Mouse (Mus musculus): ENCODE results near the gene Zfp281. TPM values are rescaled to one million over a fixed set of nuclear protein-coding genes. Genes with fewer than 3 reads are reported as not detected.

The Zfp281 gene
- polyA plus RNA-seq, 1 experiment from 2014 or later: 18.2 TPM

- no peak overlapping the region for H3K4me3 ChIP-seq
- H3K9me3 ChIP-seq (replicated peaks): no peaks in the 10 kb centered on the region
- peaks cover 20% of the 10 kb centered on the region for H3K4me1 ChIP-seq (replicated peaks)
- H3K36me3 ChIP-seq: no peaks in the 10 kb centered on the region
- WGBS: 85% methylated on average over 9 of the region's 9 CpGs
- no peaks in the 10 kb centered on the region for H3K27me3 ChIP-seq (replicated peaks)
- H3K27ac ChIP-seq (ENCODE audit: poor library complexity, severe bottlenecking): no peak overlapping the region
- H3K4me2 ChIP-seq: no peak overlapping the region
- H3K9ac ChIP-seq: no peak overlapping the region
- no peak for ATAC-seq (ENCODE audit: insufficient number of reproducible peaks, low FRiP score)
Observed at GRCm38 (mm10) chr1:136659337-136659736, 34.6 kb downstream of the Zfp281 start.

- no peaks in the 10 kb centered on the region for H3K27me3 ChIP-seq (replicated peaks)
- H3K9ac ChIP-seq: no peak overlapping the region
- no peak overlapping the region for H3K4me3 ChIP-seq
- 64% methylated on average over 9 of the region's 9 CpGs for WGBS
- ATAC-seq (ENCODE audit: insufficient number of reproducible peaks, low FRiP score): no peak
- no peaks in the 10 kb centered on the region for H3K9me3 ChIP-seq (replicated peaks)
- H3K4me2 ChIP-seq: no peak overlapping the region
- no peaks in the 10 kb centered on the region for H3K36me3 ChIP-seq
- no peak overlapping the region for H3K27ac ChIP-seq (ENCODE audit: poor library complexity, severe bottlenecking)
- peaks cover 20% of the 10 kb centered on the region for H3K4me1 ChIP-seq (replicated peaks)
Observed at GRCm38 (mm10) chr1:136659917-136660316, 35.2 kb downstream of the Zfp281 start.

- Histone ChIP-seq H3K9ac (no peak overlapping the region), H3K27ac (ENCODE audit: poor library complexity, severe bottlenecking) (peak overlapping the region; percentile 61), H3K4me2 (peak overlapping the region; percentile 23), H3K27me3 (replicated peaks) (no peaks in the 10 kb centered on the region), H3K36me3 (no peaks in the 10 kb centered on the region), H3K4me3 (no peak overlapping the region), H3K4me1 (replicated peaks) (peaks cover 23% of the 10 kb centered on the region), H3K9me3 (replicated peaks) (no peaks in the 10 kb centered on the region)
- WGBS: 33% methylated on average over 9 of the region's 9 CpGs
- ATAC-seq (ENCODE audit: insufficient number of reproducible peaks, low FRiP score): no peak
Observed at GRCm38 (mm10) chr1:136661511-136661910, 36.8 kb downstream of the Zfp281 start.

GRCm38 (mm10) chr1:136661939-136662563 lies 37.4 kb downstream of the Zfp281 start:
- no peak overlapping the region for H3K9ac ChIP-seq
- peak overlapping the region; percentile 61 for H3K27ac ChIP-seq (ENCODE audit: poor library complexity, severe bottlenecking)
- no peaks in the 10 kb centered on the region for H3K36me3 ChIP-seq
- H3K4me3 ChIP-seq: no peak overlapping the region
- no peaks in the 10 kb centered on the region for H3K27me3 ChIP-seq (replicated peaks)
- peak overlapping the region; percentile 23 for H3K4me2 ChIP-seq
- 24% methylated on average over 10 of the region's 10 CpGs for WGBS
- ATAC-seq (ENCODE audit: insufficient number of reproducible peaks, low FRiP score): no peak
- no peaks in the 10 kb centered on the region for H3K9me3 ChIP-seq (replicated peaks)
- H3K4me1 ChIP-seq (replicated peaks): peaks cover 18% of the 10 kb centered on the region

- Histone ChIP-seq H3K9me3 (replicated peaks) (no peaks in the 10 kb centered on the region), H3K9ac (no peak overlapping the region), H3K4me2 (no peak overlapping the region), H3K27me3 (replicated peaks) (no peaks in the 10 kb centered on the region), H3K36me3 (no peaks in the 10 kb centered on the region), H3K4me1 (replicated peaks) (peaks cover 17% of the 10 kb centered on the region), H3K4me3 (no peak overlapping the region), H3K27ac (ENCODE audit: poor library complexity, severe bottlenecking) (peak overlapping the region; percentile 28; the same call in 1 of the 2 replicates)
- ATAC-seq (ENCODE audit: insufficient number of reproducible peaks, low FRiP score): no peak
- WGBS: 42% methylated on average over 6 of the region's 6 CpGs
Observed at GRCm38 (mm10) chr1:136664921-136665582, 40.4 kb downstream of the Zfp281 start.

- Histone ChIP-seq H3K27ac (ENCODE audit: poor library complexity, severe bottlenecking) (no peak overlapping the region), H3K36me3 (no peaks in the 10 kb centered on the region), H3K4me3 (no peak overlapping the region), H3K9ac (no peak overlapping the region), H3K9me3 (replicated peaks) (no peaks in the 10 kb centered on the region), H3K4me2 (no peak overlapping the region), H3K4me1 (replicated peaks) (peaks cover 20% of the 10 kb centered on the region), H3K27me3 (replicated peaks) (no peaks in the 10 kb centered on the region)
- WGBS: 80% methylated on average over 2 of the region's 2 CpGs
- ATAC-seq (ENCODE audit: insufficient number of reproducible peaks, low FRiP score): no peak
Observed at GRCm38 (mm10) chr1:136666513-136666912, 41.8 kb downstream of the Zfp281 start.

GRCm38 (mm10) chr1:136669926-136670325 lies 45.2 kb downstream of the Zfp281 start:
- no peak overlapping the region for H3K4me2 ChIP-seq
- H3K9me3 ChIP-seq (replicated peaks): no peaks in the 10 kb centered on the region
- no peak overlapping the region for H3K4me3 ChIP-seq
- no peaks in the 10 kb centered on the region for H3K36me3 ChIP-seq
- ATAC-seq (ENCODE audit: insufficient number of reproducible peaks, low FRiP score): no peak
- no peaks in the 10 kb centered on the region for H3K27me3 ChIP-seq (replicated peaks)
- H3K27ac ChIP-seq (ENCODE audit: poor library complexity, severe bottlenecking): no peak overlapping the region
- 77% methylated on average over 7 of the region's 7 CpGs for WGBS
- no peak overlapping the region for H3K9ac ChIP-seq
- peaks cover 11% of the 10 kb centered on the region for H3K4me1 ChIP-seq (replicated peaks)

- no peaks in the 10 kb centered on the region for H3K9me3 ChIP-seq (replicated peaks)
- no peaks in the 10 kb centered on the region for H3K36me3 ChIP-seq
- 27% methylated on average over 16 of the region's 16 CpGs for WGBS
- H3K27ac ChIP-seq (ENCODE audit: poor library complexity, severe bottlenecking): no peak overlapping the region
- H3K4me1 ChIP-seq (replicated peaks): peaks cover 7% of the 10 kb centered on the region
- 0 out of 2 replicates have a peak overlapping the region, but pooled peaks have one; percentile 12 for H3K4me3 ChIP-seq
- H3K9ac ChIP-seq: peak overlapping the region; percentile 42; the same call in 1 of the 2 replicates
- no peak for ATAC-seq (ENCODE audit: insufficient number of reproducible peaks, low FRiP score)
- peak overlapping the region; percentile 52 for H3K4me2 ChIP-seq
- no peaks in the 10 kb centered on the region for H3K27me3 ChIP-seq (replicated peaks)
Observed at GRCm38 (mm10) chr1:136670421-136670820, 45.7 kb downstream of the Zfp281 start.

- H3K36me3 ChIP-seq: no peaks in the 10 kb centered on the region
- H3K4me1 ChIP-seq (replicated peaks): peaks cover 7% of the 10 kb centered on the region
- H3K4me2 ChIP-seq: no peak overlapping the region
- H3K27ac ChIP-seq (ENCODE audit: poor library complexity, severe bottlenecking): no peak overlapping the region
- no peak overlapping the region for H3K9ac ChIP-seq
- 84% methylated on average over 12 of the region's 12 CpGs for WGBS
- no peaks in the 10 kb centered on the region for H3K27me3 ChIP-seq (replicated peaks)
- H3K9me3 ChIP-seq (replicated peaks): no peaks in the 10 kb centered on the region
- no peak overlapping the region for H3K4me3 ChIP-seq
- no peak for ATAC-seq (ENCODE audit: insufficient number of reproducible peaks, low FRiP score)
Observed at GRCm38 (mm10) chr1:136671767-136672434, 47.2 kb downstream of the Zfp281 start.

- no peak for ATAC-seq (ENCODE audit: insufficient number of reproducible peaks, low FRiP score)
- Histone ChIP-seq H3K9me3 (replicated peaks) (no peaks in the 10 kb centered on the region), H3K36me3 (no peaks in the 10 kb centered on the region), H3K27me3 (replicated peaks) (no peaks in the 10 kb centered on the region), H3K4me2 (no peak overlapping the region), H3K27ac (ENCODE audit: poor library complexity, severe bottlenecking) (no peak overlapping the region), H3K9ac (no peak overlapping the region), H3K4me3 (no peak overlapping the region), H3K4me1 (replicated peaks) (peaks cover 7% of the 10 kb centered on the region)
- WGBS: 84% methylated on average over 6 of the region's 6 CpGs
Observed at GRCm38 (mm10) chr1:136672564-136672963, 47.9 kb downstream of the Zfp281 start.

GRCm38 (mm10) chr1:136673293-136673692 lies 48.6 kb downstream of the Zfp281 start:
- 42% methylated on average over 4 of the region's 4 CpGs for WGBS
- Histone ChIP-seq H3K36me3 (no peaks in the 10 kb centered on the region), H3K4me2 (no peak overlapping the region), H3K4me3 (no peak overlapping the region), H3K4me1 (replicated peaks) (peaks cover 7% of the 10 kb centered on the region), H3K9ac (no peak overlapping the region), H3K9me3 (replicated peaks) (no peaks in the 10 kb centered on the region), H3K27ac (ENCODE audit: poor library complexity, severe bottlenecking) (no peak overlapping the region), H3K27me3 (replicated peaks) (no peaks in the 10 kb centered on the region)
- ATAC-seq (ENCODE audit: insufficient number of reproducible peaks, low FRiP score): no peak

Data from heart, embryonic 12.5 days (tissue).